Mouse (Mus musculus) thymus, postnatal 25 days (tissue): ENCODE measurements around the gene Uox.

ENCODE experiments used
- DNase-seq: peaks from one replicate; pipeline ENCODE4 v3.0.0; 2022

Uox gene

GRCm38 (mm10) chr3:146586616-146587015 is 16.4 kb downstream of the Uox start:
- DNase-seq: no peak

- DNase-seq: no peak
These were observed 19.3 kb downstream of the Uox start for GRCm38 (mm10) chr3:146589523-146589922.

GRCm38 (mm10) chr3:146591159-146591558 is 20.9 kb downstream of the Uox start:
- DNase-seq: no peak

- no peak for DNase-seq
These were observed 21.4 kb downstream of the Uox start for GRCm38 (mm10) chr3:146591601-146592000.

GRCm38 (mm10) chr3:146595440-146595839 is 25.2 kb downstream of the Uox start:
- DNase-seq: no peak

GRCm38 (mm10) chr3:146596387-146596786 is 26.2 kb downstream of the Uox start:
- DNase-seq: no peak

- no peak for DNase-seq
These were observed 26.6 kb downstream of the Uox start for GRCm38 (mm10) chr3:146596864-146597263.

GRCm38 (mm10) chr3:146598411-146598810 is 28.2 kb downstream of the Uox start:
- DNase-seq: no peak

GRCm38 (mm10) chr3:146599198-146599900 is 29.1 kb downstream of the Uox start:
- DNase-seq: no peak

- DNase-seq: no peak
These were observed 31.0 kb downstream of the Uox start for GRCm38 (mm10) chr3:146601205-146601604.

- no peak for DNase-seq
These were observed 32.3 kb downstream of the Uox start for GRCm38 (mm10) chr3:146602531-146602930.

- no peak for DNase-seq
These were observed 34.4 kb downstream of the Uox start for GRCm38 (mm10) chr3:146604647-146605046.

GRCm38 (mm10) chr3:146607368-146607767 is 37.1 kb downstream of the Uox start:
- DNase-seq: no peak

- DNase-seq: no peak
These were observed 40.1 kb downstream of the Uox start for GRCm38 (mm10) chr3:146610322-146610721.

GRCm38 (mm10) chr3:146611261-146611660 is 41.0 kb downstream of the Uox start:
- no peak for DNase-seq

- no peak for DNase-seq
These were observed 41.6 kb downstream of the Uox start for GRCm38 (mm10) chr3:146611821-146612220.

GRCm38 (mm10) chr3:146615496-146615895 is 45.3 kb downstream of the Uox start, which contains the start of gene Dnase2b:
TSS of gene Dnase2b (minus strand) at chr3:146615596.
- no peak for DNase-seq

- no peak for DNase-seq
These were observed 46.5 kb downstream of the Uox start for GRCm38 (mm10) chr3:146616533-146617283.

- DNase-seq: no peak
These were observed 47.7 kb downstream of the Uox start for GRCm38 (mm10) chr3:146617946-146618345.

- no peak for DNase-seq
These were observed 48.1 kb downstream of the Uox start for GRCm38 (mm10) chr3:146618357-146618756.

GRCm38 (mm10) chr3:146620101-146620500 is 49.9 kb downstream of the Uox start:
- DNase-seq: no peak

- DNase-seq: no peak
These were observed 50.5 kb downstream of the Uox start for GRCm38 (mm10) chr3:146620555-146621249.

- no peak for DNase-seq
These were observed 51.7 kb downstream of the Uox start for GRCm38 (mm10) chr3:146621966-146622365.

GRCm38 (mm10) chr3:146625766-146626165 is 55.5 kb downstream of the Uox start:
- DNase-seq: no peak
